Mouse (Mus musculus) lung, adult 2 months (tissue): ENCODE measurements around the gene Fam114a2.

Experiments used
- CTCF ChIP-seq: fragments of 200-500 bp; IDR thresholded peaks from 2 replicates; pipeline ENCODE4 v1.5.1; 2011; ENCODE audit warnings: mild to moderate bottlenecking, low read length, control low read depth; ENCODE audit not compliant: insufficient read depth
- POLR2A ChIP-seq: fragments of 200-500 bp; IDR thresholded peaks from 2 replicates; pipeline ENCODE4 v1.6.1; 2011; ENCODE audit warnings: low read depth, mild to moderate bottlenecking, control low read depth, low read length, borderline replicate concordance; ENCODE audit errors: extremely low read depth

DNA sequence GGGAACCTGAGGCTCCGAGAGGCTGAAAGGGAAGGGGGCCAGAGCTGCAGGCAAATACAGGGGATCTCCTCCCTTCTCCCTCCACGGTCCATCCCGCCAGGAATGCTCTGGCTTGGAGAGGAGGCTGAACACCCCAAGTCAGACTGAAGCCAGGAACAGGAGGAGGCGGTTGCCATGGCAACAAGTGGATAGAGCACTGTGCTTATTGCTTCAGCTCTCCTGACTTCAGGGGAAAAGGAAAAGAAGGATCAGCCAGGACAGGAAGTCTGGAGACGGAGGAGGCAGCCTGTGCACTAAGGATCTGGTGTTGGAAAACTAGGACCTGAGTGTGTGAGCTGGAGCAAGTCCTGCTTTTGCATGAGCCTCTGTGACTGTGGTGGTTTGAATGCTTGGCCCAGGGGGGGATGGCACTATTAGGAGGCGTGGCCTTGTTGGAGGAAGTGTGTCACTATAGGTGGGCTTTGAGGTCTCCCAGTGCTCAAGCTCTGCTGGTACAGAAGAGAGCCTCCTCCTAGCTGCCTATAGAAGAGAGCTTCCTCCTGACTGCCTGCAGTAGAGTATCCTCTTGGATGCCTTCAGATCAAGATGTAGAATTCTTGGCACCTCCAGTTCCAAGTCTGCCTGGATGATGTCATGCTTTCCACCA, 44.0 kb downstream of the Fam114a2 start:
- TF ChIP-seq POLR2A: no peak
- no peak for TF ChIP-seq CTCF
